Mouse (Mus musculus) thymus, adult 2 months (tissue): Measurements from ENCODE around the gene Rnf126.

ENCODE experiments used
- CTCF ChIP-seq: fragments of 200-500 bp; IDR thresholded peaks from 2 replicates; pipeline ENCODE4 v1.5.1; 2012; ENCODE audit warnings: mild to moderate bottlenecking, control low read depth, low read length, moderate library complexity, borderline replicate concordance; ENCODE audit not compliant: control insufficient read depth, poor library complexity, insufficient read depth; ENCODE audit errors: extremely low read depth
- POLR2A ChIP-seq: fragments of 200-500 bp; IDR thresholded peaks from 2 replicates; pipeline ENCODE4 v1.6.1; 2012; ENCODE audit warnings: mild to moderate bottlenecking, low read length, control low read depth, moderate library complexity; ENCODE audit not compliant: control insufficient read depth, poor library complexity, insufficient read depth; ENCODE audit errors: extremely low read depth

GRCm38 (mm10) chr10:79746774-79747151, 20.0 kb downstream of the Rnf126 start:
- TF ChIP-seq CTCF (no peak), POLR2A (no peak)
